Mouse (Mus musculus): ENCODE data around the gene Zfp598.

Zfp598 gene

DNA sequence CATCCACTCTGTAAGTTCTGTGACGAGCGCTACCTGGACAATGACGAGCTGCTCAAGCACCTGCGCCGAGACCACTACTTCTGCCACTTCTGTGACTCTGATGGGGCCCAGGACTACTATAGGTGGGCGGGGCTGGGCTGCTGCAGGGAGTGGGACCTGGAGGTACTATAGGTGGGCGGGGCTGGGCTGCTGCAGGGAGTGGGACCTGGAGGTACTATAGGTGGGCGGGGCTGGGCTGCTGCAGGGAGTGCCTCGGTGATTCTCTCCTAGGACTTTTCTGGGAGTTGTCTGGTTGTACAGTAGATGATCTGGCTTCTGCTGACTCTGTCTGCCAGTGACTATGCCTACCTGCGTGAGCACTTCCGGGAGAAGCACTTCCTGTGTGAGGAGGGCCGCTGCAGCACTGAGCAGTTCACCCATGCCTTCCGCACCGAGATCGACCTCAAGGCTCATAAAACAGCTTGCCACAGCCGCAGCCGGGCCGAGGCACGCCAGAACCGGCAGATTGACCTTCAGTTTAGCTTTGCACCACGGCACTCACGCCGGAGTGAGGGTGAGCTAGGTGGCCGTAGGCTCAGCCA lies 8.1 kb downstream of the Zfp598 start:
- in situ Hi-C loops (cut with MboI; ENCODE audit: unreplicated experiment in 2 of 2) = no loop called here

DNA sequence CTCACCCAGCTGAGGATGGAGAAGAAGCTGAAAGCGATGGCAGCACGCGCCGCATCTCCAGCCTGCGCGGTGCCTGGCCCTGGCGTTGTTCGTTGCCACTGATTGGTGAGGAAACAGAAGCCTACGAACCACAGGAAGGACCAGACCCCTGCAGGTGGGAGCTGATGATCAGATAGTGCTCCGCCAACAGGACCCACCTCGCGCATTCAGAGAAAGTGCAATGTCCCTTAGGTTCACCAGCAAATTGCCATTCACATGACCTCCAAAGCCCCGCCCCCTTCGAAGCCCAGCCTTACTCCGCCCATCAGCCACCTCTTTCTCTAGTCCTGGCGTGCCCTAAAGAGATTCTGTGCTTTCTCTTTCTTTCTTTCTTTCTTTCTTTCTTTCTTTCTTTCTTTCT lies 17.0 kb downstream of the Zfp598 start:
- in situ Hi-C loops (cut with MboI; ENCODE audit: unreplicated experiment in 2 of 2) = no loop called here

DNA sequence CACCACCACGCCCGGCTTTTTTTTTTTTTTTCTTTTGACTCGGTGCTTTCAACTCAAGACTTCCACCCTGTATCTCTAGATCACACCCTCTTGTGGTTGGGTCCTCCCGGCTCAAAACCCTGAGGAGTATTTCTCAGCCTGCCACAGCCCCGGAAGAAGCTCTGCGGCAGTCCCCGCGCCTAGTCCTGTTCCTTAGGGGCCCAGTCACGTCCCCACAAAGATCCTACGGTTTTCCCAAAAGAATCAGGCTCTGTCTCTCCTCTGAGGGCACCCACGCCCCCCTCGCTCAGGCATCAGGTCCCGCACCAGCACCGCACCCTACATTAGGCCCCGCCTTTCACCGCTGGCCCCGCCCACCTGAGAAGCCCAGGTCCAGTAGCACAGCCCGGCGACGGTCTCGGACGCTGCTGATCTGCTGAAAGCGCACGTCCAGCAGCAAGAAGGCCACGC lies 17.7 kb downstream of the Zfp598 start:
- in situ Hi-C loops (cut with MboI; ENCODE audit: unreplicated experiment in 2 of 2) = no loop called here

DNA sequence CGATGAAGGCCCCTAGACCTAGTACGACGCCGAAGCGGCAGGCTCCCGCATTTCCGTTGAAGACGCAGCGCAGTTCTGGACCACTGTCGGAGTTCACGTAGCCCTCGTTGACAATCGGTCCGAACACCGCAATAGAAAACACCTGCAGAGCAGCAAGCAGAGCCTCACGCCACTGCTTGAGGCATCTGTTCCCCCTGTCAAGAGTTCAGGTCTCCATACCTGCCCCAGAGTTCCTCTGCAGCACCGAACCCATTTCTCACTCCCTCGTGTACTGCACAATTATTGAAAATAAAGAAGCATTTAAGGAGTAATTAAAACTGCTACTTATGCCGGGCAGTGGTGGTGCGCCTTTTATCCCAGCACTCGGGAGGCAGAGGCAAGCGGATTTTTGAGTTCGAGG lies 18.1 kb downstream of the Zfp598 start:
- in situ Hi-C loops (cut with MboI; ENCODE audit: unreplicated experiment in 2 of 2) = no loop called here

DNA sequence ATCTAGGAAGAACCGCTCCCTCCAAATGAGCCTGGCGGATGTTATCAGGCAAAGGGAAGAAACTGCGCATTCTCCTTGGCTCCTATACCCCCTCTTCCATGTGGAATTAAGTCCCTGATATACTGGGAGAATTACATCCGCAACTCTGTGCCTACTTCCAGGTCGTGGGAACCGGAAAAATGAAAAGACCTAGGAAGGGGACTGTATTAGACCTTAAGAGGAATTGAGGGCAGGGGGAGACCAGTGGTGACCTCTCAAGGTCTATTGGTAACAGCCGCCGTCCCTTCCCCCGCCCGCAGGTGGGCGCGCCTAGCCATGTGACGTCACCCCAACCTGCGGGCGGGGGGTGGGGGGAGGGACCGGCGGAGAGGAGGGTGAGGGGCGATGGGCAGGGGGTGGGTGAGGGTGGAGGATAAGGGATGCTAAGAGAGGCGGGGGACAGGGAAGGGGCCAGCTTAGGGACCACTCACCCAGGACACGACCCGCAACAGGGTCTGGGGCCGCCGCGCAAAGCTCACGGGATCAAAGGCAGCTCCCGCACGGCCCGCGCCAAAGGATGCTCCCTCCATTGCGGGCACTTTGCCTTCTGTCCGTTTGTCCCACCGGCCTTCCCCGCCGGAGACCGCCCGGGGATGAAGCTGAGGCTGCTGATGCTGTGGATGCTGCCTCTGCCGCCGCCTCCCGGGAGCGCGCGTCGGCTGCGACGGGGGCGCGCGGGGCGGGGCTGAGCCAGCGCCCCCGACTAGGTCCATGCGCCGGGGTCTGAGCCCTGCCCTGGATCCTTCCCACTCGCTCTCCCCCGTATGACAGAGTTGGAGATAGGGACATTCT lies 20.0 kb downstream of the Zfp598 start, which contains the start of gene Syngr3:
Syngr3 (minus strand) TSS at position 705 of the 831 bp plus-strand sequence.
- in situ Hi-C loops (cut with MboI; ENCODE audit: unreplicated experiment in 2 of 2) = no loop called here

DNA sequence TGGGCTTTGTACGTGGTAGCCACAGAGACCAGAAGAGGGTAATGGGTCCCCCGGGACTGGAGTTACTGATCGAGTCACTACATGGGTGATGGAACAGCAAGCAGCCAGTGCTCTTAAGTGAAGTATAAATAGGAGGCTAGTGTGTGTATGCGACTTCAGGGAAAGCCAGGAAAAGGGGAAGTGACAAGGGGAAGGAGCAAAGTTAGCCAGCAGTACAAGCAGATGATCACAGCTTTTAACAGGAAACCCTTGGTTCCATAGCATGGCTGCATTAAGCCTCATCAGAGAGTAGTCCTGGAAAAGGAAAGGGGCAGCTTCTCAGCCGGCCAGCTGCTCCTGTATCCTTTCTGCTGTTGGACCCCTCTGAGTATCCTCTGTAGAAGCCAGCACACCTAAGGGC lies 22.9 kb downstream of the Zfp598 start:
- in situ Hi-C loops (cut with MboI; ENCODE audit: unreplicated experiment in 2 of 2) = no loop called here

DNA sequence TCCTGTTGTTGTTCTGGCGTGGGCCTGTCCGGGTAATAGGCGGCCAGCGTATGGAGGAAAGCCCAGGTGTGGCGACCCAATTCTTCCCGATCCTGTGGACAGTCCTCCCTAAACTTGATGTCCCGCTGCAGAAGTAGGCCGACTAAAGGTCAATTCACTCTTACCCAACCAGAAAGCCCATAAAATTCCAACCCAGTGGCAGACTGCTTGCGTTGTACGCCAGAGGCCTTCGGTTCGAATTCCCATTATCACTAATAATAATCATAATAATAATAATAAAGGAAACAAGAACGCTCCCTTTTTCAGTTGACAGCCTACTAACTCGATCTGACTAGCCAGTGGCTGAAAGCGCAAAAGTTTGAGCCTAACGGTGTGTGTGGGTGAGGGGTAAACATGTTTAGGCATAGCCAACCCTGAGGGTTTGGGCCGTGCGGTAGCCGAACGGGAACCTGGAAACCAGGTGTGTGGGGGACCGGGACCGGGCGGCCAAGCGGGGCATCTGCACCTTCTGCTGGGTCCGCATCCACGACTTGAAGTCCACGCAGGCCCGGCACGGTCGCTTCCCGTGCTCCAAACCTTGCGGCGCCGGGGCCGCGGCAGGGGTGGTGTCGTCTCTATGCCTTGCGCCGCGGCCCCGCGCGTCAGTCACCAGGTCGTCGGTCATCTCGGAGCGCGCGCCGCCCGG lies 26.0 kb downstream of the Zfp598 start:
- in situ Hi-C loops (cut with MboI; ENCODE audit: unreplicated experiment in 2 of 2) = no loop called here

DNA sequence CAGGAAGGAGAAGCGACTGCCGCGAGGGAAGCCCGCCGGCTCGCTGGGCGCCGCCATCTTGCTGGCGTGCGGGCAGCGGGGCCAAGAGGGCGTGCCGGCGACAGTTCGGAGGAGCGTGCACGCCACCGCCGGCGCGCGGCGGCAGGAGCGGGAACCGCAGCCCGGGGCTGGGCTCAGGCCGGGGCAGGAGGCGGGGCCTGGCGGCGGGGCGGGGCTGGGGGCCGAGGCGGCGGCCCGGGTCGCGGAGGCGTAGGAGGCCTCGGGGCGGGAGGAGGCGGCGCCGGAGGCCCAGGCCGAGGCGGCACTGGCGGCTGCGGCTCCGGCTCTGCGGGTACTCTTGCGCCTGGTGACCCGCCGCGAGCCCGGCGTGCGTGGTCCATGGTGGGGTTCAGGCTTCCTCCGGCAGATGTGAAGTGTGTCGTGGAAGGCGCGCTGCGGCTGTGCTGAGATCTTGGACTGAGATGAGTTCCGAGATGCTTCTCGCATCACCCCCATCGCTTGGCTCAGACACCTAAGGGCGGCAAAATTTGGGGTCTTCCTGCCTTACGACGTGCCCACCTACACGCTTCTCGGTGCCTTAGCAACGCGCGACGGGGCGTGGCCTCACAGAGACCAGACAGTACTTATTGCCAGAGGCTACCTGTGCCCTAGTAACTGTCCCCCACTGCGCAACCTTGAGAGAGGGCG lies 26.7 kb downstream of the Zfp598 start, which contains the start of the genes Gfer and Noxo1:
Gfer (minus strand) TSS at position 146 of the 687 bp plus-strand sequence.
Noxo1 (plus strand) TSS at position 224 of the 687 bp plus-strand sequence.
- in situ Hi-C loops (cut with MboI; ENCODE audit: unreplicated experiment in 2 of 2) = no loop called here

DNA sequence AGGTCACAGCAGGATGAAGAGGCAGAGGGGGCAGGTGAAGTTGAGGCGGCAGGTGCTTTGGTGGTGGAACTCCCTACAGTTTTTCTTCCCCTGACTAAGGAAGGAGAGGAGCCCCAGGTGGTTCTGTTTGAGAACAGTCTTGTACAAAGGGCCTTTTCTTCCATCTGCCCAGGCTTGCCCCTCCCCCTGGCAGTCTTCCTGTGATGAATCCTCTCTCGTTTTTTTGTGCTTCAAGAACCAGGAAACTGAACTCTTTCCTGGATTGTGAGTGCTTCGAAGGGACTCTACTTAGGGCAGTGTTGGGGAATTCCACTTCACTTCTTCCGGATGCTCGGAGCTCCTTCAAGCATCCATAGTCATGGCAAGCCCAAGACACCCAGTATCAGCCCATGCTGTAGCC lies 28.5 kb downstream of the Zfp598 start:
- in situ Hi-C loops (cut with MboI; ENCODE audit: unreplicated experiment in 2 of 2) = no loop called here

DNA sequence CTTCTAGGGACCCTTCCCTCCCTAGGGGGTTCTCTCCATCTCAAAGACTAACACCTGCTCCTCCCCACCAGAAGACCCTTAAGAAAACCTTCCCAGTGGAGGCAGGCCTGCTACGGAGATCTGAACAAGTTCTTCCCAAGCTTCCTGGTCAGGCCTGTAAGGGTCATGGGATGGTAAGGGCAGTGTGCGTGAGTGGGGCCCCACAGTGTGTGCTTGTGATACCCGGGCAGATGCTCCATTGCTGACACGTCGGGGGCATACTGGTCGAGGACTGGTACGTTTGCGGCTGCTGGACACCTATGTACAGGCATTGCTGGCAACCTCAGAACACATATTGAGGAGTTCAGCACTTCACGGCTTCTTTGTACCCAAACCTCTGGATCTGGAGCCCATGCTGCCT lies 29.2 kb downstream of the Zfp598 start:
- in situ Hi-C loops (cut with MboI; ENCODE audit: unreplicated experiment in 2 of 2) = no loop called here

DNA sequence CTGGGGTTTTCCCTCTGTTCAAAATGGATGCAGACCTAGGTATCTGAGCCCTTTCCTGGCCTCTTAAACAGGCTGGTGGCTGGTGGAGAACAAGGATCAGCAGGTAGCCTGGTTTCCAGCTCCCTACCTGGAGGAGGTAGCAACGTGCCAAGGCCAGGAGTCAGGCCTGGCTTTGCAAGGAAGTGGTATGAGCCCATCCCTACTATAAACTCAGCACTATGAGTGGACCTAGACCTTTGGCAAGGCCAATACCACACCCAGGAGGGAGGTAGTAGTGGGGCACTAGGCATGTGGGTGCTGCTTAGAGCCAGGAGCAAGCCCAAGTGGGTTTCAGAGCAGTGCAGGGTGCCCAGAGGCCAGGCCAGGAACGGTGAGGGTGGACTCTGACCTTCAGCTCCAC lies 30.0 kb downstream of the Zfp598 start:
- in situ Hi-C loops (cut with MboI; ENCODE audit: unreplicated experiment in 2 of 2) = no loop called here

DNA sequence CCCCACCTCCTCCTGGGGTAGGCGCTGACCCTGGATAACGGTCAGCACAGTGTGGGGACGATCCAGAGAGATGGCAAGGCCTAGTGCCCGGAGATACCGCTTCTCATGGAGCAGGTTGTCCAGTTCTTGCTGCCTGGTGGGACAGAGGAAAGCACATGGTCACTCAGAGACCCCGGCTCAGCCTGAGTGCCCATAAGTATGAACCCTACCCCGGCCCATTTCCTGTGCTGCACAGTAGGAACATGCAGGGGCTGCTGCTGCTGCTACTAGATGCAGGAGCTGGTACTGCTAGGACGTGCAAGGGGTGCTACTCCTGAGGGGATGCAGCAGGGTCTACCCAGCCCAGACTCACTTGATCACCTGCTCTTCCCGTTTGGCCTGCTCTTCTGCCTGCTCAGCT lies 31.8 kb downstream of the Zfp598 start:
- in situ Hi-C loops (cut with MboI; ENCODE audit: unreplicated experiment in 2 of 2) = no loop called here

DNA sequence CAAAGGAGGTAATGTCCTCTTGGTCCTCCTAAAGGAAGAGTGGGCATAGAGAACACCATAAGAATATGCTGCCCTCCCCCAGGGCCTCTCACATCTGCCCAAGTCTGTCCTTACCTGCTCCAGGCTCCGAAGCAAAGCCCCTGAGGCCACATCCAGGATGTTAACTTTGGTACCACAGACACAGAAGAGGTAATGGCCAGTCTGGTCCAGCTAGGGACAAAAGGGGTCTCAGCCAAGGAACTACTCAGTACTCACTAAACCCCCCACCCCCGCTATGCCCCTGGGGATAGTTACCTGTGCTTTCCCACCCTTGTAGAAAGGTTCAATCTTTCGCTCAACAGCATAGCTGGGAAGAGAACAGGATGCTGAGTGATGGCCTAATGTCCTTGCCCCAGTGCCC lies 36.3 kb downstream of the Zfp598 start:
- in situ Hi-C loops (cut with MboI; ENCODE audit: unreplicated experiment in 2 of 2) = no loop called here

DNA sequence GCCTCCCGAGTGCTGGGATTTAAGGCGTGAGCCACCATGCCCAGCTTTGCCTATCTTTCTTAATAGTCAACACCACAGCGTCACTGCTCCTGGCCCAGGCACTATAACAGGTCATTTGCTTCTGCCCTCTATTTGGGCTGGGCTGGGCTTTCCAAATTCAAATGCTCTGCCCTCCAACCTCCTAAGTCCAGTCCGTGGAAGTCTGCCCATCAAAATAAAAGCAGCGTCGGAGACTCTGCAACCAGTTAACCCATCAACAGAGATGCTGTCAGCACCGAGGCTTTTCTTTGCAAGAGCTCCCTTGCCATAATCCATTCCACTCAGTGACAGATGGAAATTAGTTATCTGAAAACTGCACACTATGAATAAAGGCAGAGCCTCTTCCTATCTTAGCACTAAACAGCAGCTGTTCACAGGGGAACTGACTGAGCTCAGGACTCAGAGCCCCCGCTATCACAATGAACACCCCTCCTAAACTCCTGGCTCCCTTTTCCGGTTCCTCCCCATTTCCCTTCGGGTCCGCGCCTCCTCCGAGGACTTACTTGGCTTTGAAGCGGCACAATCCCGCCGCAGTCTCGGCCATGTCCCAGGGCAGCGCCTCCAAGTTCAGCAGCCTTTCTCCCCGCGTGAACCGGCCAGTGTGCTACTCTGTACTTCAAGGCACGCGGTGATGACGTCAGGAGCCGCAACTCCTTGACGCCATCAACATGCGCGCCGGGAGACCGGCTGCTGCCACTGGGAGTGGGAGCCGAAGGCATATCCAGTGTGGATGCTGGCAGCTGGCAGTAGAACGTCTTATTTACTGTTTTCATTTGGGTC lies 37.7 kb downstream of the Zfp598 start, which contains the start of gene Tbl3:
Tbl3 (minus strand) TSS at position 679 of the 819 bp plus-strand sequence.
- in situ Hi-C loops (cut with MboI; ENCODE audit: unreplicated experiment in 2 of 2) = no loop called here

DNA sequence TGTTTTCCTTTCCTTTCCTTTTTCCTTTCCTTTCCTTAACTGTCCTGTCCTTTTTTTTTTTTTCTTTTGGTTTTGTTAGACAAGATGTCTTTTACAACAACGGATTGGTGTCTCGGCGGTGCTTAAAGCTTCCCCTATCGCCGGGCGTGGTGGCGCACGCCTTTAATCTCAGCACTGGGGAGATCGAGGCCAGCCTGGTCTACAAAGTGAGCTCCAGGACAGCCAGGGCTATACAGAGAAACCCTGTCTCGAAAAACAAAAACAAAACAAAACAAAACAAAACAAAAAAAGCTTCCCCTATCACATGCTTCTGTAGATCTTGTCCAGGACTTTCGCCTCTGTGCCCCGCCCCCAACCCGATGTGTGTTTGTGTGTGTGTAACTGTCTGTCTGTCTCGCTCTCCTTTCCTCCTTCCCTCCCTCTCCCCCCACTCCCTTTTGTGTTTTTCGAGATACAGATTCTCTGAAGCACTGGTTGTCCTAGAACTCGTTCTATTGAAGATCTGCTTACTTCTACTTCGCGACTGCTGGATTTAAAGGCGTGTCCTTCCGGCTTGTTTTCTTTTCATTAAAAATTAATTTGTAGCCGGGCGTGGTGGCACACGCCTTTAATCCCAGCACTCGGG lies 38.4 kb downstream of the Zfp598 start:
- in situ Hi-C loops (cut with MboI; ENCODE audit: unreplicated experiment in 2 of 2) = no loop called here

DNA sequence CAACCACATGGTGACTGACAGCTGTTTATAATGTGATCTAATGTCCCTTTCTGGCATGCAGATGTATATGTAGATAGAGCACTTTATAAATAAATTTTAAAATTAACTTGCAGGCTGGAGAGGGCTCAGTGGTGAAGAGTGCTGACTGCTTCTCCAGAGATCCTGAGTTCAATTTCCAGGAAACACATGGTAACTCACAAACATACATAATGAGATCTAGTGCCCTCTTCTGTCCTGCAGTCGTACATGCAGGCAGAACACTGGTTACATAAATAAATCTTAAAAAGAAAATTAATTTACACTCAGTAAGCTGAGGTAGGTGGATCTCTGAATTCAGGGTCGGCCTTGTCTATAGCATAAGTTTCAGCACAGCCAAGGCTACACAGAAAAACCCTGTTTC lies 39.2 kb downstream of the Zfp598 start:
- in situ Hi-C loops (cut with MboI; ENCODE audit: unreplicated experiment in 2 of 2) = no loop called here

DNA sequence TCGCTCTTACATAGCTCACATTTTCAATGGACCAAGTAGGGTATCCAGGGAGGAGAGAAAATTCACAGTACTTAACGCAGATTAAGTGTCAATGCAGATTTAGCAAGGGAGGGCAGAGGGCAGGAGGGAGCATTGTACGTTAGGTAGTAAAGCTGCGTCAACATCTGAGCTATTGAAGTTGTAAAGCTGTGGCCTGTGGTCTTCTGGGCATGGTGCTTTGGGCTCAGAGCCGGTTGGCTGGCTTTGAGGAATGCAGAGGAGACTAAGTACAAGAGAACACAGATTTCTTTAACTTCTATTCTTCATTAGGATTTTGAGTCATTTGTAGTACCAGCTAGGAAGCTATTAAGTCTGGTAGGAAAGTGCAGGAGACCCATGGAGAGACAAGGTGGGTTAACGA lies 46.1 kb downstream of the Zfp598 start:
- in situ Hi-C loops (cut with MboI; ENCODE audit: unreplicated experiment in 2 of 2) = no loop called here

DNA sequence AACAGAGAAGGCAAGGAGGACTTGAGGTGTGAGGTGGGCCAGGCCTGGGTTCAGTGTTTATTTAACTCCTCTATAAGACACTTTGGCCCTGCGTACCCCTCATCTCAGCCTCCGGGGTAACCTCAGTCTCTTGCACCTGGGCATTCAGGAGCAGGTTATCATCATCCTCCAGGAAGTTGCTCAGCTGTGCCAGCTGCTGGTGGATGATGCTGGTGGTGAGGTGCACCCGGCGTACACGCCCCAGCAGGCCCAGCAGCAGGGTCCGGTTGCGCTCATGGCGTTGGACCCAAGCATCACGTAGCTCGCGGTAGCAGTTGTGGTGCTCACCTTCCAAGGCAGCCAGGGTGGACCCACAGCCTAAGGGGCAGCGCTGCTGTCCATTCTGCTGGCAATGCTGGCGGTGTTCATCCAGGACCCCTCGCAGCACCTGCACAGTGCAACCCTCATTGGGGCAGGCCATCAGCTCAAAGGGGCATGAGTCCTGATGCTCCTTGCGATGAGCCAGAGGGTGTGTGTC lies 46.7 kb downstream of the Zfp598 start:
- in situ Hi-C loops (cut with MboI; ENCODE audit: unreplicated experiment in 2 of 2) = no loop called here

DNA sequence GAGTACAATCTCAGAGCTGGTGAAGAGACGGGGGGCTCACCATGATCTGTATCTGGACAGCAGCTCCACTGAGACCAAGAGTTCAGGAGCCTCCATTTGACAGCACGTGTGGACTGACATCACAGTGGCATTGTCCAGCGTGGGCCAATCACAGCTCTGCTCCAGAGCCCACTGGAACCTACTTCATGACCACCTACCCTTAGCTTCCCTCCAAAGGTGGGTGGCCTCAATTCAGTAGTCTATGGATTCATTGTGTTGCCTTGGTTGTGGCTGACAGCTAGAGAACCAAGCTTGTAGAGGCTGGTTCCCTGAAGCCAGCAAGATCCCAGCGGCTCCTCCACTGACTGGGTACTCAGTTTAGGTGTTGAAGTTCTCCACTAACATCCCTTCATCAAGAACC lies 48.5 kb downstream of the Zfp598 start, which contains the start of the genes Rnf151 and Rps2:
Rnf151 (minus strand) TSS at position 121 of the 400 bp plus-strand sequence.
Rps2 (plus strand) TSS at position 174 of the 400 bp plus-strand sequence.
- in situ Hi-C loops (cut with MboI; ENCODE audit: unreplicated experiment in 2 of 2) = no loop called here

All from v-Abl transformed pro-B cells (cell line).